Mouse (Mus musculus) lung, postnatal 10 days (tissue): ENCODE measurements around the gene Kcnip3.

Experiments
- DNase-seq: peaks from one replicate; pipeline ENCODE4 v3.0.0; 2021

The Kcnip3 gene

DNA sequence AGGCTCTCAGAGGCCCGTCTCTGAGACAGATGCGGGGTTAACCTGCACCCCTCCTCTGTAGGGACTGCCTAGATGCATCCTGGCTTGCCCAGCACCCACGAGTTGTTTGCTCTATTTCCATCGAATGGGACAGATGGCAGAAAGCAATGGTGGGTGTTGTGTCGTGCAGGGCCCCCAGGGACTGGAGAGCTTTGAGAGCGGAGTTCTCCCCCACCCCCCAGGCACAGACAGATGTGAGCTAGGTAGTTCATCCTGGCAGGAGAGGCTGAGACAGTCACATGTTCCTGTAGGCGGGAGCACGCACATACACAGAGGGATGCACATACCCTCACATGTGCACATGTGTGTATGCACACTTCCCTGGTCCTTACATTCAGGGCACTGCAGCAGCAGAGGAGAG lies 4.8 kb downstream of the Kcnip3 start:
- DNase-seq, result no peak

DNA sequence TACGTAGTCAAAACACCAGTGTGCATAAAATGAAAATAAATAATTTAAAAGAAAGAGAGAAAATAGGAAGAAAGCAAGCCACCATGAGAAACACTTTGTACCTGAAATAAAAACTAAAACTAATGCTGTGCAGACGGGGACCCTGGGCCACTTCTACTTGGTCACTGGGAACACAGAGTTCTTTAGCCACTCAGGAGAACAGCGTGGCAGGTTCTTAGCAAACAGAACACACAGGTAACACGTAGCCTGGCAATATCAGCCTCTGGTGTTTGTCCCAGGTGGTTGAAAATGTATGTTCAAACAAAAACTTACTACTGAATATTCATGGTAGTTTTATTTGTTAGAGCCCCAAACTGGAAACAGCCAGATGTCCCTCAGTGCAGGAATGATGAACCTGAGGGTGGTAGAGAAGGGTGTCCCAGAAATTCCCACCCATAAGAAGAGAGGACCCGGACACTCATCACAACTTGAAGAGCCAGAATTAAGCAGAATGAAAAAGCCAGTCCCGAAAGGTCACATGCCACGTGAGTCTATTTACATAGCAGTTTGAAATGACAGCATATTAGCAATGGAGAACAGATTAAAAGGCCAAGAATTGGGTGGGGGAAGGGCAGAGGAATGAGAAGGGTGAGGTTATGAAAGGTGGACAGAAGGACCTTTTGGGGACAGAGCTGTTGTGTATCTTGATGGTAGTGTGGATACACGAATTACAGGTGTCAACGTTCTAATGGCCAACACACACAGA lies 7.3 kb downstream of the Kcnip3 start:
- DNase-seq, result no peak

DNA sequence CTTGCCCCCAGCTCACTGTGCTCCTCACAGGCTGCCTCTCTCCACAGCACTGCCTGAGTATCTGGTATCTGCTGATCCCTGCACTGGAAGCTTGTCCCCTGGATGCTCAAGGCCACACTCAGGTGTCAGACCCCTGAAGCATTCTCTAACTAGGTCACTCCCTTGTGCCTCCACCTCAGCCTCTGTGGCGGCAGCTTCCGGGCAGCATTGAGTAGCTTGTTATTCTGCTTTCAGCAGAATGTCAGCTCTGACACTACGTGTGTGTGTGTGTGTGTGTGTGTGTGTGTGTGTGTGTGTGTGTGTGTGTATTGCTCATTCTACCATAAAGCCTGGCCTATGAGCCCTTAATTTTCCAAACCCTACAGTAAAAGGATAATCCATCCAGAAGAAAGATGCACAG lies 8.7 kb downstream of the Kcnip3 start:
- no peak for DNase-seq

DNA sequence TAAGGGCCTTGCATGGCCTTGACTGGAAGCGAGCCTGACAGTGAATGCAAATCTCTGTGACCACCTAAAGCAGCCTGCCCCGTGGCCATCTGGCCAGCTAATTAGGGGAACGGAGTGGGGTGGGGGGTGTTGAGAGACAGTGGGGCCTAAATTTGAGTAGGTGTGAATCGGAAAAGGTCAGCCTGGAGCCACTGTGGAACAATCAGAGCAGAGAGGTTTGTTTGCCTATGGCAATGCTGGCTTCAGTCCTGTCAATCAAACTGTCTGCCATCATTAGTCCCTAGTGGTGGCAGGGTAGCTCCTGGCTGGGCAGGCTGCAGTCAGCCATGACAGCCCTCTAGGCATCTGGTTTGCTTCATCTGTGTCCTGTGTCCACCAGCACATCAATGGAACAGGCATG lies 10.5 kb downstream of the Kcnip3 start:
- no peak for DNase-seq

DNA sequence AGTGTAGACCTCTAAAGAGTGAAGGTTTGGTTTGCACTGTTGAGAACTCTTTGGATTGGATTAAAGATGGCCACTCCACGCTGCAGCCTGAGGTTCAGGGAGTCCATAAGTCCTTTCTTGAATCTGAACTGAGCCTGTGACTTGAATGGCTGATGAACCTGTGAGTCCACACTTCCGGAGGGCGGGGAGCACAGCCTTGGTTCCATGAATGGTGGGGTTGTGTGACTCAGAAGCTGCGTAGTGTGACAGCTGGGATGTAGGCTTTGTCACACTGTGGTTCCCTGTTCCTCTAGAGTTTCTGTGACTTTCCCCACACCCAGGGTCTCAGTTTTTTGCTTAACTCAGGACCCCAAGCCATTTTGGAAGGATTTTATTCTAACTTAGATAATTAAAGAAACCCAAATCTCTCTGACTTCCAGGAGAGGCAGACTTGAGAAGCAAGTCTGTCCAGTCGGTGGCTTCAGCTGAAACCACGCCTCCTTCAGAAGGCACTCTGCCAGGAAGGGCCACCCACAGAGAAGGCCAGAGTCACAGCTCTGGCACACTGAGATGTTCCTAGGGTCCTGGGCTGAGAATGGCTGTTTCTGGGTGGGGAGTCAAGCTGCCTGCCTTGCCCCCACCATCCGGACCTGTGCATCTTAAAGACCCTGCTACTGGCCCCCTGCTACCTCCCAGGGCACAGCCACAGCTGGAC lies 13.8 kb downstream of the Kcnip3 start:
- DNase-seq, result peak; percentile 72

DNA sequence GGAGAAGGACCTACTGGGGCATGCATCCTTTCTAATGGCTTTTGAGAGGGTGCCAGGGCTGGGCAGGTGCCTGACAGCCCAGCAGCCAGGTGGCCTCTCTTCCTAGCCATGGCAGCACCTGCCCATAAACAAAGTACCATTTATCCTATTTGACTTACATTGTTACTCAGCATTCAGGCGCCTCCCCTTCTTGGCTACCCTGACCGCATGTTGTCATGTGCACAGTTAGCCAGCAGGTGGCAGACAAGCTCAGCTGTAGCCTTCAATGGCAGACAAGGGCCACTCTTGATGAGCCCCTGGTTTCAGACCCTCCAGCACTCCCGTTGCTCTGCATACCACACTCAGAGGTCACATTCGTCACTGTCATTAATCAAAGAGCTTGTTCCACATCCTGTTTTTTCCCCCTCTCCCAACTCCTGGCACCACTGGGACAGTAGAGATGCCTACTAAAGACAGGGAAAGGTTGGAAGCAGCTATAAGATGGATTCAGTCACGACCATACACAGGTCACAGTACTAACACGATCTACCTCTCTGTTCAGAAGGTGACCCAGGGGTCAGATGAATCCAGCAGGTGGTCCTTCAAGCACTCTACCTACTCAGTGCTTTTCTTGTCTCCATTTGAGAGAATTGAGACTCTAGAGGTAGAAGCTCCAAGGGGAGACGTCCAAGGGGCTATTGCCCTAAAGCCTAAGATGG lies 14.7 kb downstream of the Kcnip3 start:
- DNase-seq, result peak; percentile 86

DNA sequence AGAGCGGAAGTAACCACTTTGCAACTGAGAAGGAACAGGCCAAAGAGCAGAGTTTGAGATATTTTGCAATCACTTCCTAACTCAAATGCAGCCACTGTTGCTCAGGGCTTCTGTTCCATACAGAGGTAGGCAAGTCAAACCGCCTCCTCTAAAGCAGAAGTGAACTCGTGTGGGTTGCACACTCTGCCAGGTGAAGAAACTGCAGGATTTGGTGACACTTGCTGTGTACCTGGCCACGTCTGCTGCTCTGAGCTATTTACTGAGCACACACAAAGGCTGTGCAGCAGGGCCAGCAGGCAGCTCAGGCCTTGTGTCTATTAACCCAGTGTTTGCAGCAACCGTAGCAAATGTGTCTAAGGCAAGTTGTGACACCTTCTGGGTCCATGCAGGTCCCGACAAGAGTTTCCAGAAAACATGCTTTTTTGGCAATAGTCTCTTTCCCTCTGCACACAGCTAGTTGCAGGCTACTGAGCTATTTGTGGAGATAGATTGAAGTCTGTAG lies 15.7 kb downstream of the Kcnip3 start:
- DNase-seq, result no peak

DNA sequence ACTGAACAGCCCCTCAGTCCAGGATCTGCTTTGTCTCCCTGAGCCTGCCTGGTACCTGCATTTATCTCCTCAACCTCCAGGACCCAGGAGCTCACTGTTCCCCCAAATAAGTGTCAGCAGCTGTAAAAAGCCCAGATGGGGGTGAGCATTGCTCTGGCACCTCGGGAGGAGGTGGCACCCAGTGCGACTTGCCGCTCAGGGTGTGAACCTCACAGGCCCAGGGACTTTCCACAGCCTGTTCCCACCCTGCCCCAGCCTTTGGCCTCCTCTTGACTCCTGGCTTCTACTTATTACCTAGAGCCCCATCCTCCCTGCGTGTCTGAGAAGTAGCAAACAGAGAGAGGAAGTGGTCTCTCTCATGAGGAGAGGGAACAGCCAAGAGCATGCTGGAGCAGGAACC lies 16.7 kb downstream of the Kcnip3 start:
- no peak for DNase-seq

DNA sequence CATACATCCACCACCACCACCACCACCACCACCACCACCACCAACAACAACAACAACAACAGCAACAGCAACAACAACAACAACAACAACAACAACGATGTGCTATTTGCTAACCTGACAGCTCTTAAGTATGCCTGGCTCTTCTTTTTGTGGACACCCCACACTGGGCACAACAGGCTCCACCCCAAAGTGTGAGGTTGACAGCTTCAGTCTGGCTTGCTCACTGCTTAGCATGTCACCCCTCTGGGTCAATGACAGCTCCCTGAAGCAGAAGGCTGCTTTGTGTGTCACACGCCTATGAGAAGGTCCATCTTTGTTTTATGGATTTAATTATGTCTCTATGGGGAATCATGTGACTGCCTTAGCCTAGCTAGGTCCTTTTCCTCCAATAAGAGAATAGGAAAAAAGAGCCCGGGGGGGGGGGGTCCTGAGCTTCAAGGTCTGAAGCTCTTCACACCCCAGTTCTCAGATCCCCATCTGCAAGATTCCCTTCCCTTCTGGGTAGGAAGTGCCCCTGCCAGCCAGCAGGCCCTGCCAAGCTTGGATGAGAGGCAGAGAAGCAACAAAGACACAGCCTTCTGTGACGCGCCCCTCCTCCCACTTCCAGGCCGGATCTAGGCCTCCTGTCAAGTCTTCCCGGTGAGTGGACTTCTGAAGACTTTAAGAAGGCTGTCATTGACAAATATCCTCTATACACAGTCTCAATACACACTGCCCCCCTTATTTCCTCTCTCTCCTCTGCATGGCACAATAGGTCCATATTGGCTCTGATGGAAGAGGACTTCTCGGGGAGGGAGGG lies 17.9 kb downstream of the Kcnip3 start:
- DNase-seq, result peak; percentile 53

DNA sequence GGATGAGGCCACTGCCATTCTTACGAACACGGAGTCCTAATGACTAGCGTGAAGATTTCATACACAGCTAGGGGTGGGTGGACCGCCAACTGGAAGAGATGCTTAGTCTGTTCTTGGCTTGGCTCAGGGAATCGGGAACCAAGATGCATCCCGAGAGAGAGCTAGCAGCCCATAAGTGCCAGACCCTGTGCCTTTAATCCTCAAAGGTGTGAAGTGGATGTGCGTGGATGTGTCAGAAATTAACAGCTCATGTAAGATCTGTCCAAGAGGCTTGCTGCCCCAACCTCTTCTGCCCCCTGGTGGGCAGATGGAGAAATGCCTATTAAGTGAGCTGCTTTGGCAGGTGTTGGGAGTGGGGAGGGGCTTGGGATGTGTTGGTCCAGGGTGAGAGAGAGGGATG lies 20.8 kb downstream of the Kcnip3 start:
- DNase-seq, result peak; percentile 73

DNA sequence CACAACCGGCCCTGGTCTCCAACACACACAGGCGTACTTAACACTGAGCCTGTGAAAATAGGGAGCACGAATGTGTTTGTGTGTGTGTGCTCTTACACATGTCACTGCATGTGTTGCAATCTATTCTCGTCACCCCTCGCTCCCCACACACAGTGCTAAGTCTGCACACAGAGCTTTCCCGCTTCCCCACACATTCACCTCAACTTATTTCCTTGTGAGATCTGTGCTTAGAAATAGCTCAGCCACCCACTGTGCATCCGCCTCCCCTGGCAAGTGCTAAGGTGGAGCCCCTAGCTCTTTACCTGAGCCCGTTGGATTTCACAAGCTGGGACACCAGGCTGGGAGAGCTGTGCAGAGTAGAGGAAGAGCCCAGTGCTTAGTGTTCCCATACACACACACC lies 23.1 kb downstream of the Kcnip3 start:
- no peak for DNase-seq

DNA sequence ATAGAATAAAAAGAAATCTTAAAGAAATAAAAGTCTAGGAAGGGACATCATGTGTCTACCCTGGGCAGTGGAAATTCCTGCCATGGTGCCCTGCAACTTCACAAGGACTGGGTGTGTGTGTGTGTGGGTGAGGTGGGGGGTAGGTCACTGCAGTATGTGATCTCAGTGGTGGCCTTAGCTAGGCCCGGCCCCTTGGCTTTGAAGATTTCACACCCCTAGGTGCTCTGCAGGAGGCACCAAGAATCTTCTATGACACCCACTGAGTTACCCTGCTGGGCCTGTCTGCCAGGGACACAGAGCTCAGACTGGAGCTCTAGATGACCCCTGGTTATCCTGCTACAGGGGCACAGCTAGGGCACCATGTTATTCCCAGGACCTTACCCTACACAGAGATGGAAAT lies 25.6 kb downstream of the Kcnip3 start:
- no peak for DNase-seq

DNA sequence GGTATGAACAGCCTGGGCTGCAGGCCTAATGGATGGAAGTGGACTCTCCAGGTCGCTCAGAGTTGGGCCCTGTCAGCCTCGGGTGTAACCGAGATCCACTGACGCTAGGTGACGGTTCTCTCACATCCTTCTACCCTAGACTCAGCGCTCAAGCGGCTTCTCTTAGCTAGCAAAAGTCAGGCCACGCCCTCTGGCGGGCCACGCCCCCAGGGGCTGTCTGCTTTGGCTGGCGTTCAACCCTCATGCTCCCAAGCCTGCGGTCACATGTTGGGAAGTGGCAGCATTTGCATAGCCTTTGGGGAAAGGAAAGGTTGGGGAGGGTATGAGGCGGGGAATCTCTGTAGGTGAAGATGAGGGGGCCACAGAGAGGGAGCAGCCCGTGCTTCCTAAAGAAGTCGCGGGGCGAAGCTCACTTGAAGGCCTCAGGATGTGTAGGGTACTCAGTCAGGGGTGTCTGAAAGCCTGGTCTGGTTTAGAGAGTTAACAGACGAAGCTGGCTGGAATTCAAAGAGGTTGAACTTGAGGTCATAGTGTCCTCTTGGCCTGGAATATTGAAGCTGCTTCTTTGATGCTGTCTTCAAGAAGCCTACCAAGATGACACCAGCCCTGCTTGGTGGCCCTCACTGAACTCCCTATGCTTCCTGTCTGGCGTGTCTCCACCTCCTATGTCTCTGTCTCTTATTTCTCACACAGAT lies 37.3 kb downstream of the Kcnip3 start:
- peak; percentile 87 for DNase-seq

DNA sequence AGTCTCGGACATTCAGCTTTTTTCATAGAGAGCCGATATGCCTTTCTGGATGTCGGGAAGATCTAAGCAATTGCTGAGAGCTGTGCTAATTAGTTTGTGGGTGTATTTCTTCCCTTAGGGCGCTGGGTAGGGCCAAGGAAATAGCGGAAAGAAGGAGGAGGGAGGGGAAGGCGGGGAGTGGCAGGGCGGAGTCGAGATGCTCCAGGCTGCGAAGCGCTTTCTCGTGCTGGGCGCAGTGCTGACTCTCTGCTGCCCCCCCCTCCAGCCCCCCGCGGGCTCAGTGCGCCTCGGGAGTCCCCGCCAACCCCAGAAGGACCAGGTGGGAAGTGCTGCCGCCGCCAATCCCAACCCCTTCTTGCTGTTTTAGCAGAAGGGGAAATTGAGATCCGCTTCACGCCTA lies 38.9 kb downstream of the Kcnip3 start:
- DNase-seq, result peak; percentile 64

DNA sequence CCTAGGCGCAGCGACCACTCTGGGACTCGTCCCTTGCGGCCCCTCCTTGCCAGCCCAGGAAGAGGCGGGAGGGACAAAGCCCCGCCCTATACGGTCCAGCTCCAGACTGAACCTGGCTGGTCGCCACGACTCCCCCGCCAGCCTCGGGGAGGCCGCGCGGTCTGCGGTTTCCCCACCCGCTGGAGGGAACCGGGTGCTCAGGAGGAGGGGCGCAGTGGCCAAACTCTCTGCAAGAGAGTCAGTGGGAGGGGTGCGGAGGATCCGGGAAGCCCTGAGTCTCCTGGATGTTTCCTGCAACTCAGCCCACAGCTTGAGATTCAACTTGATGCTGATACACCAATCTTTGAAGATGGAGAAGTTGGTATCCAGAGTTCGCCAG lies 39.4 kb downstream of the Kcnip3 start:
- peak; percentile 89 for DNase-seq

DNA sequence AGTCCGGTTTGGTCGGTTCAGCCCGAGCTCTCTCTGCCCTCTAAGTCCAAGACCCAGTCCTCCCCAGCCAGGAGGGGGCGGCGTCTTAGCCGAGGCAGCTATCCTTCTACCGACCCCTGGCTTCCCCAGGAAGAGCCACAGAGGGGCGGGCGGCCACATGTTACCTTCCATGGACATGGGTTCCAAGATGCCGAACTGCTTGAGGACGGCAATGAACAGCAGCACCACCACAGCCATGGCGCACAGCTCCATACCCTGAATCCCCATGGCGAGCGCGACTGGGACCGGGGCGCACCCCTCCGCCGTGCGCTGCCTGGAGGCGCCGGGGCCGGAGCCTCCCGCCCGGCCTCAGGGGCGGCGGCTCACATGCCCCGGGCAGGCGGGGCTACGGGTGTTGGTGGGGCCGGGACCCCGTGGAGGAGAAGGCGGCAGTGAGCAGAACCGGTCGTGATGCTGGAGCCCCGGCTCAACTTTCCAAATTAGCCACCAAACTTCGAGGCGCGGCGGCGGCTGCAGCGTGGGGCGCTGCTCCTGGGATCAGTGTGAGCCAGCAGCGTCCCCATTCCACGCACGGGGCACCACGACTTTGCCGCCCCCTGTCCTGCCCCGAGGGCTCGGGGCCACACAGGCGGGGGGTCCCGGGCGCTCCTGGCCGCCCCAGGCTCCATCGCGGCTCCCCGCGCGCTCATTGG lies 39.9 kb downstream of the Kcnip3 start:
- peak; percentile 40 for DNase-seq

DNA sequence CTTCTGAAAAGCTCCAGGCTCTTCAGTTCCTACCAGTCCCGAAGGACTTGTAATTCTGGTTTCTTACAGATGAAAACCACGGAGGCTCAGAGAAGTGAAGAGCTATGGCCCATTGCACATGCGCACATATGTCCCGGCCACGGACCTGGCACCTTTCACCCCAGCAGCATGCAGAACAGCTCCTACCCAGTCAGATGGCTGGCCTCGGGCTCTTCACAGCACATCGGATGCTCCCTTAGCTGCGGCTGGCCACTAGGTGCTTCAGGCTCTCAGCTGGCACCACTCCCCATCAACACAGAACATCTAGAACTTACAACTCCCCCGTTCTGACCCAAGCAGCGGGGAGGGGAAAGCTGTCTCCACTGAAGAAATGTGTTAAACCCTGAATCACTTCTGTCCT lies 42.1 kb downstream of the Kcnip3 start:
- DNase-seq, result no peak

DNA sequence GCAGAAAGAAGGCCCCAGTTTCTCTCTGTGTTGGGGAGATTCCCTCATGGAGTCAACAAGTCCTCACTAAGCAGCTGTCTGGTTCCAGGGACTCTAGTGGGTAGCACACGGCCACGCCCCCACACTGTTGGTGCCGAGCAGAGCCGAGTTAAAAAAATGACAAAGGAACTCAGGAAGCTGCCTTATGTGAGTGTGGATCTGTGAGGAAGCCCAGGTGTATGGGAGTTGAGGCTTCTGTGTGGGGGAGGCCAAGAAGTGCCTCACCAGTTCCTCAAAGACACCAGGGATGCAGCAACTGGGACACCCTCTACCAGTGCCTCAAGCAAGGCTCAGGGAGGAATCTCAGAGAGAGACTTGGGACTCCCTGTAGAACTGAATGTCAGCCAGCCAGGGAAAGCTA lies 42.7 kb downstream of the Kcnip3 start:
- DNase-seq, result no peak

DNA sequence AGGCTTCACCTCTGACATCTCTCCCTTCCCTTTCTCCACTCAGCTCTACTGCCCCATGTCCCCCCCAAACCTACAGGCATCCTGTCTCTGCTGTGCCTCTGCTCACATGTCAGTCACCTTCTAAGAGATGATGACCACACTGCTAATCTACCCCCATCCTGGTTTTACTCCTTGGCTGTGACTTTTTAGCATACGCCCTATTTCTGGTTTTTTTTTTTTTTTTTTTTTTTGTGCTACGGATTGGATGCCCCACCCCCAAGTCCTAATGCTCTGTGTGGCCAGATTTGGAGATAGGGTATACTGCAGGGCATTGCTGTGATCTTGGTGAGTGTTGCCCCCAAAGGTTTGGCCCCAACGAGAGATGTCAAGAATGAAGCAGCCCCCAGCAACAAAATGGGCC lies 49.6 kb downstream of the Kcnip3 start:
- DNase-seq, result no peak

DNA sequence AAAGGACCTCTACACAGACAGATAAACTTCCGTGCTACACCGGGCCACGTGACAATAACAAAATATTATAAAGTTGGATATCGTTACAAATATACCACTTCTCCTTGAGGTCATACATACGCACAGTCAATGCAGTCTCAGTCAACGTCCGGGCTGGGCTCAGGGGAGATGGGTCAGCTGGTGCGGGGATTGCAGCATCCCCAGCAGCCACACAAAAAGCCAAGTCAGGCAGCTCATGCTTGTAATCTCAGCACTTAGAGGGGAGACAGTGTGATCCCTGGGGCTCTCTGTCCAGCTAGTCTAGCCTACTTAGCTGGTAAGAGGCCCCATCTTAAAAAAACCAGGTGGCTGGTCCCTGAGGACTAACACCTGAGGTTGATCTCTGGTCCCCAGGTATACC lies 50.6 kb downstream of the Kcnip3 start:
- no peak for DNase-seq

DNA sequence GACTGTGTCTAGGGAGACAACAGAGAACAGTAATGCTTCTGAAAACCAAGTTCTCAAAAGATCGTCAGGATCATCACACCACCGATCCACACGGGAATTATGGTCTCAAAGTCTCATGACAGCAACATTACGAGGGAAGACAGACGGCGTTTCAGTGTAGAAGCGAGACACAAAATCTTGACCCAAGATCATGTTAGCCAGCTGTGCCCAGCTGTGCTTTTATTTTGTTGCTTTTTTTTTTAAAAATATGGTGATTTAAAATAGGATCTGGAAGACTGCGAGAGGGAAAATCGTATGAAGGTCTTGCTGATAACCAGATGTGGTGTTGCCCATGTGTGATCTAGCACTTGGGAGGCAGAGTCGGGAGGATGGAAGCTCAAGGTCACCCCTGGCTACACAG lies 51.2 kb downstream of the Kcnip3 start:
- no peak for DNase-seq

DNA sequence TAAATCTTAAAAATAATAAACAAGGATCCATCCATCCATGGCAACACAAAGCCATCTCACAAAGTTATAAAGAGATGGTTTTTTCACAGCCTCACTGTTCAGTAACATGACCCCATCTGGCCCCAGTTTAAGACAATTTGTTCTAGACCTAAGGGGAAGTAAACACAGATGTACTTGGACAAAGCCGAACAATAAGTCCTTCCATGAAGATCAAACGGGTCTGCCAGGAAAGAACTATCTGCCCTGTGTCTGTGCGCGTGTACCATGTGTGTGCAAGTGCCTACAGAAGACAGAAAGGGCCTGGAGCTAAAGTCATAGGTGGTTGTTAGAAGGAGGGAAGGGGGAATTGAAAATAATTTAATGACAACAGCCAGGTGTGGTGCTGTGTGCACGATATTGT lies 51.7 kb downstream of the Kcnip3 start:
- no peak for DNase-seq
